Mouse (Mus musculus) testis, postnatal 10 days (tissue): ENCODE data around the gene Clec3a.

Experiments
- DNase-seq: peaks from one replicate; pipeline ENCODE4 v3.0.0; 2021; ENCODE audit warnings: low spot score

Gene Clec3a

DNA sequence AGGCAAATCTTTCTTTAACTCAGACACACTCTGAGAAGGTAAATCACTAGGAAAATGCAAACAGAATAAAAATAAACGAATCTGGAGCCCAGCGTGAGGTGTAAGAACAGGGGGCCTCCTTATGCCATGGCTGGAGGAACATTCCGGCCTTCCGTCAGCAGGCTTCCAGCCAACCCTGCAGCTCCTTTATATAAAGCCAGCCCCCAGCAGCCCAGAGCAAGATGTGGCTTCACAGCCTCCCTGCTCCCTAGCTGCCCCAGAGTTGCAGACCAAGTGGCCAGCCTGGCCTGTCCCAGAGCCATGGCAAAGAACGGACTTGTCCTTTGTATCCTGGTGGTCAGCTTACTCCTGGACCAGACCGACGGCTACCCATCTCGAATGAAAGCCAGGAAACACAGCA is at the start of gene Clec3a:
Clec3a (plus strand) TSS at position 301 of the 400 bp plus-strand sequence.
- DNase-seq: no peak

DNA sequence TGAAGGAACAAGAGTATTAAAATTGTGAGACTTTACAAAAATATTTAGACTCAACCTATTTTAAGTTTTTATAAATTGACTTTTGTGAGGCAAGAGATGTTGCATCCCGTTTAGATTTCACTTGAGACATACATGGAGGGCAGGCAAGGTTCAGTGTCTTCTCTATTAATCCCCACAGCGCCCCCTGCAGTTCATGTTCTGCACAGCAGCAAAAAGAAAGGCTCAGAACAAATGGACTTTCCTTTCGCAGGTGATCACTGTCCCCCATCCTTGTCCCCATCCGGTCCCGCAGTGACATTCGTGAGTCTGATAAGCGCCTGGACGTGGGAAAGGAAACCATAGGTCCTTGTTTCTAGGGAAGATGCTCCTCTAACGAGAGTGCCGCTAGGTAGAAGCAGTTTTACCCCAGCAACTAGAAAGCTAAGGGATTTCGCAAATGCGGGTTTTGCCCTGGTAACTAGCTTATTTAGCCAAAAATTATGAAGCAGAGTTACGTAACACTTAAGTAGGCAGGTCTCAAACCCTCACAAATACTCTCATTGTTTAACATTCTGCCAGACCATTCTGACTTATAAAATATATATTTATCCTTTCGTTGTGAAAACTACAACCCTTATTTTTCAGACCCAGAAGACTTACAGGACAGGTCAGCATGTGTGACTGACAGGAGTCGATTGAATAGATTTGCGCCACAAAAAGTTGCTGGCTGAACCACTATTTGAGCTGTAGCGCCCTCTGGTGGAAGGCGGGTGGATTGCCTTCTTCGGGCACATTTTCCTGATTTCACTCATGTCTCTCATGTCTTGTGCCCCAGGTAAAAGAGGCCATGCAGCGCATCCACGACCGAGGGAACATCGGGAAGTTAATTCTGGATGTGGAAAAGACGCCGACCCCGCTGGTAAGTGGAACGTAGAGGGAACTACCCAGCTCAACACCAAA is 48.6 kb upstream of the Clec3a start:
- peak; percentile 91 for DNase-seq

DNA sequence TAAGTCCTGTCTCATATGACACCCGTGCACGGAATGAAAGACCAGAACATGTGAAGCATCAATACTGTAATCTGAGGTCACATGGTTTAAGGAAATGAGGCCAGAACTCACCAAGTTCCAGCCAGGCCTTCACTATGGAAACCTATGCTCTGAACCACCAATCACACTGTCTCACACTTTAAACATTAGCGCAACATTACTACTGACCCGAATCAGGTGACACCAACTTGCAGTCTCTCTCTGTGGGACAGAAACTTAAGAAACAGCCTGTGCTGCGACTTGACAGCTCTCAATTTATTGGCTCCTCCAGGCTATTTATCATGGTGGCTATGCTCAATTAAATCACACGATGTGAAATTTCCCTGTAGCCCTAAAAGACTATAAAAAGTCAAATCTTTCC is 43.5 kb upstream of the Clec3a start:
- no peak for DNase-seq

DNA sequence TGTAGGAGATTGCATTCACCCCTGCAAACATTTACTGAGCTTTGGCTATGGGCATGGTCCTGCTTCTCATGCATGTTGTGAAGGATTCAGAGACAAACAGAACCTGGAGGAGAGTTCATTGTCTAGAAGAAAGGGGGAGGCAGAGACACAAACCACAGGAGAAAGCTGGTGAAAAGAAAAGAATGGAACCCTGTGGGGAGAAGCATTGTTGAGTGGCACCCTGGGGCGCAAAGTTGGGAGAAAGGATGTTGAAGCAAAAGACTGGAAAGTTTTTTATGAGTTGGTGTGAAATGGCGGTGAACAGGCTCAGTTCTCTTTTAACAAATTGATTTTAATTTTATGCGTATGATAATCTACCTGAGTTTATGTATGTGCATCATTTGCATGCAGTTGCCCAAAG is 33.7 kb upstream of the Clec3a start:
- DNase-seq: no peak

DNA sequence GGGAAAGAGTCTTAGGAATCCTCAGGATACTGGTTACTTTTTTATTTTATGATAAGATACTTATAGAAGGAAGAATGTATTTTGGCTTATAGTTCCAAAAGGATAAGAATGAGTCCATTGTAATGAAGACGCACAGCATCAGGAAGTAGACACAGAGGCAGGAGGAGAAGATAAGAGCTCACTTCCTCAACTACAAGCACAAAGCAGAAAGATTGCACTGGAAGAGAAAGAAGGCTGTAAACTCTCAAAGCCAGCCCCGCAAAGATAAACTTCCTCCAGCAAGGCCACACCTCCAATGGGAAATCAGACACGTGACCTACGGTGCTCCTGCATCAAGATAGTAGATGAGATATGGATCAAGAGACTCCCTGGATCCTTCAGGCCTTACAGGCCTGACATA is 30.4 kb upstream of the Clec3a start:
- DNase-seq: no peak

DNA sequence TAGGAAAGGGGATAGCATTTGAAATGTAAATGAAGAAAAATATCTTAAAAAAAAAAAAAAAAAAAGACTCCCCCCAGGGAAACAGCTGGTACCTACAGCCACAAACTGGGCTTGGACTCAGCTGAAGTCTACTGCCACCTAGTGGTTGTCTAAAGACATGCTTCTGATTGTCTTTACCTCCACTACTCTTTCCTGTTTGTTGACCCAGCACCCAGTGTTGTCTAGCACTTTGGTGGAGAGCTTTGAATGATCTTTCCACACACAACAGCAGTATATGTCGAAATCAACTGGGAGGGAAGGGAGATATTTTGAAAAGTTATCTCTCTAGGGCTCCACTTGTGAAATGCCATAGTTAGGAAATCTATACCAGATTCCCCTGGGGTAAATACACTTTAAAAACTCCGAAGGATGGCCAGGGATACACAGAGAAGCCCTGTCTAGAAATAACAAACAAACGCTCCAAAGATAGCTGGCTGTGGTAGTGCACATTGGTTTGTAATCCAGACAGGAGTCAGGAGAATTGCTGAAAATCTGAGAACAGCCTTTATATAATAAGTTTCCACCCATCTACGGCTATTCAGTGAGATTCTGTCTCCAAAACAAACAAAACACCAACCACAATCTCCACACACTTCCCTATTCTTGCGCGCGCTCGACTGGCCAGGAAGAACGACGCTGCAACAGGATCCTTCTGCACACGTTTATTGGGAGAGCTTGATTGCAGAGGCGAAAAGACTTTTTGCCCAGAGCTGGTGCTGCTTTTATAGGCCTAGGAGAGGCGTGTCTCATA is 27.2 kb upstream of the Clec3a start:
- no peak for DNase-seq

DNA sequence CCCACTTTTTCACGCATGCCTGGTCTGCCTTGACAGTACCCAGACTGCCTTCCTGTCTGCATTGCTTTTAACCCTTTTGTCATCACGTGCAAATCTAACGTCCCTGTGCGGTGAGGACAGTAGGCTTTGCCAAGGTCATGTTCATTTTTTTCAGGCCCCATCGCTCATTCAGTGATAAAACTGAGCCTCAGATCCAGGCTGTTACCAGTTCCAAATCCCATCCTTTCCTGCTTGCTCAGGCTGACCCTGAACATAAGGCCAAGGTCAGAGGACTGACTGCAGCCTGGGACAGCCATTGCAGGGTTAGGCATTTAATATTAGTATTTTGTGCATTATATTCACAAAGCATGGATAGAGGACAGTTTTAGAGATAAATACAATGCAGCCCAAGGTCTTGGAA is 19.6 kb upstream of the Clec3a start:
- DNase-seq: no peak

DNA sequence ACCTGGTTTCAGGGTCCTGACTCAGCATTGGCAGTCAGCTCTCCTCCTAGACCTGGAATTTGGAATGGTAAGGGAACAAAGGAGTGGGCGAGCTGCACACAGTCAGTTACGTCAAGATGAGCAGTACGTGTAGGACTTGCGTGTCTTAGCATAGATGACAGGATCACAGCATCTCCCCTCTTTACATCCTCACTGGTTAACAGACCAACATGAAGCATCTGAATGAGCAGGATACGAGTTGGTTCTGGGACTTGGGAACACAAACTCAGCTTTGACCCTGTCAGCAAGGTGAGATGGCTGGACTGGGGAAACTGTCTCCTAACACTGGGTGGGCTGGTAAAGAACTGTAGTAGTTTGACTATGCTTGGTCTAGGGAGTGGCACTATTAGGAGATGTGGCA is 18.6 kb upstream of the Clec3a start:
- no peak for DNase-seq

DNA sequence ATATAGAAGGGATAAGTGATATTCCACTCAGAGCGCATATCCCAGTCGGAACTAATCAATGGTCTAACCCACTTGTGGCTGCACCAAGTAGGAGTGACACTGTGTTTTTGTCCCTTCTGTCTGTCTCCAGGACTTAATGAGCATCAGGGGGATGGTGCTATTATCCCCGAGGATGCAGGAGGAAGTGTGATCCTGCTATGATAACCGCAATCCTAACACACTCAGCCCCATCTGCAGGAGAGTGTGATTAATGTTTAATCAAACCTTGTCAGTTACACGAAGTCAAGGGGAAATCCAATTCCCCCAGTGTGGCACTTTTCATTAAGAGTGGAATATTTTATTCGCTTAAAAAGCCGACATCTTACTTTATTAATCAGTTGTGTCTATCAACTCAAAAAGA is 16.2 kb upstream of the Clec3a start:
- DNase-seq: no peak

DNA sequence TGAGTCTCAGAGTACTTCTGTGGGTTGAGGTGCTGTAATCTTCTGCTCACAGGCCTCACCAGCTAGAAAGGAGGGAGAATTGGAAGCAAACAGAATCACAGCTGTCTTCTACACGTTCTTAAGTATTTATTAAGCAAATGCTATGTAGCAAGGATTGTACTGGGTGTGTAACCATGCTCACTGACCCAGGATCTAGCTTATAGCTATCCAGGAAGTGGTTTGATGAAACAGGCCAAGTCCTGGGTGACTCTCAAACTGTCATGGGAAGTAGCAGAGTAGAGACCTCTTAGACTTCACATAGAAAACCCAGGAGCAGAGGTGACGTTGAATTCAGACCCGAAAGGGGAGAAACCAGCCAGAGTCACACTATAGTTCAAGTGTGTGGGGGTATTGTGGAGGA is 6.5 kb upstream of the Clec3a start:
- DNase-seq: no peak

DNA sequence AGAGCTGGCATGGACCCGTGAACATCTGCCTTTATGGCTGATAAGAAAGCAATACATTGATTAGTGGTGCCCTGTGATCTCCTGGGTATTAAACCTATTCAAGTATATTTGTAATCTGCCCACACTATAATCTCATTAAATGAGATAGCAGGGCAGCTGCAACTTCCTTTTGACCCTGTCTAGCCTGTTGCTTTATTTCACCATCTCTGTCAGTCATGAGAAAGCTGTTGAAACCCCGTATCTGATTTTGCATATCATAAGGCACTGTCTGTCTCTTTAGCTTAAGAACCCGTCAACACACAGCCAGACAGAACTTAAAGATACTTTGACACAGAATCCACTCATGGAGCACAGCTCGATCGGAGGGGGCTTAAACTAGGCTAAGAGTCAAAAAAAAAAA is 600 bp downstream of the Clec3a start:
- no peak for DNase-seq

DNA sequence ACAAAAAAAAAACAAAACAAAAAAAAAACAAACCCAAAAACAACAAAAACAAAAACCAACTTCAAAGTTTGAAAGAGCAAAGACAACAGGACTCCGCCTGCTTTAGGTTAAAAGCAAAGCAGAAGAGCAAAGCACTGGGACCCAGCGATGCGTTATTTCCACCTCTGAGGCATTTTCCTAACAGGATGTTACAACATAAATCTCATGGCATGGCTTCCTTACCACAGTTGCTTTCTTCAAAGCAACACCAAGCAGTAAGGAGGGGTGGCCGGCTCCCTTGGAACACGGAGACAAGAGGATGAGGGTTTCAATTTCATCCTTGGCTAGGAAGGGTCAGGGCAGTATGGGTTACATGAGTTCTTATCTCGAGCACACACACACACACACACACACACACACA is 1.0 kb downstream of the Clec3a start:
- no peak for DNase-seq

DNA sequence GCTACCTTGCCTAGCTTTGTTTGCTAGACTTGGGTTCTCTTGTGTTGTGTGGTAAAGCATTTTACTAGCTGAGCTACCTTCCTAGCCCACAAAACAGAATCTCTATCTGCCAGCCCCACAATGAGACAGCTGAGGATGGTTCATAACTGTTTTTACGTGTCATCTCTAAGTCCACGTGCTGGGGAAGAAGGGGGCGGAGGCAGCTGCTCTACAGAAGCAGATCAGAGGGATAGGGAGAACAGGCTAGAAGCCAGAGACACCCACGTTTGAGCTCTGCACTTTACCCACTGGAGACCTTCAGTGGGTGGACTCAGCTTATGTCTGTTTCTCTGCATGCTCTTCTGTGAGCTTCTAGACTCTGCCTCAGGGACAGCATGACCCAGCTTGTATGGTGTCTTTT is 3.7 kb downstream of the Clec3a start:
- no peak for DNase-seq

DNA sequence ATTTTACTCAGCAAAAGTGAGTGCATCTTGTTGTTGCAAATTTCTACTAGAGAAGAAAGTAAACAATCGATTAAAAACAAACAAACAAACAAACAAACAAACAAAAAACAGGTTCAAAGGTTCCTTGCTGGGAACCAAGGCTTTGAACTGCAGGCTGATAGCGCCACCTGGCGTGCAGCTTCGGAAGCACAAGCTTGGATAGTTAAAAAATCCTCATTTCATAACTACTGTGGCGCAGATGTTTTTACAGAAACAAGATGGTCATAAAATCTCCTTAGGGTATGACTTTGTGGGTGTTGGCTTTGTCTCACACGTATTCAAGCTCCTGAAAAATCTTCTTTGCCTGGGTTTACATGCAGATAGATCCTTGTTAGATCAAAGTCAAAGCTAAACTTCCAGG is 20.4 kb downstream of the Clec3a start:
- peak; percentile 84 for DNase-seq

DNA sequence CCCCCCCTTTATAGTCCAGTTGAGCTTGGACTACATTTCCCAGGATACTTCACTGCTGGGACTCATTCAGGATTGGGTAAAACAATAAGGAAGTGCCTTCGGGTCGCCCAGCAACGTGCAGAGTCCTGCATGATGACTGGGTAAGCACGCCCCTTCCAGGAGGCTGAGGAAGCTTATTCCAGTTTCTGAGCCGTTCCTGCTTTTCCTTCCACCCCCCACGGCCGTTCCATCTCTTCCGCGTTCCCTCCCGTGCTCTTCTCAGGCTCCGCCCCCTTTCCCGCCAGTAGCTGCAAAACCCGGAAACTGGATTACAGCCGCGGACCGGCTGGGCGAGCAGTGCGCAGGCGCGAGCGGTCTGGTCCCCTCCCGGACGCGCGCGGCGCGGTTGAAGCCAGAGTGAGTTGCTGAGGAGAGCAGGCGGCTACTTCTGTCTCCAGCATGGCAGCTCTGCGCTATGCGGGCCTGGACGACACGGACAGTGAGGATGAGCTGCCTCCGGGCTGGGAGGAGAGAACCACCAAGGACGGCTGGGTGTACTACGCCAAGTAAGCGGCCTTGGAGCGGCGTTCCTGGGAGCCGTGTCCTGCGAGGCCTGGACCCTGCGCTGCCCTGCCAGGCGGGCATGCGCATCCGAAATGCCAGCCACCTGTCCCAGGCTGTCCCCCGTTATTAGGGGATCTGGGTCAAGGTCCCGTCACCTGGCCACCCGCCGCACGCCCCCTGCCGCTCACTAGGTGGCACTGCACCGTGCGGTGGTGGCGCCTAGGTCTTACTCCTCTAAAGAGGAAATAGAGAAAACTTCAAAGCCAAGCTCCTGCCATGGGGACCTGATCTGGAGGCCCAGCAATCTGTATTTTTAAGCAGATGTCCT is 21.7 kb downstream of the Clec3a start, which contains the start of gene Wwox:
Wwox (plus strand) TSS at position 322 of the 871 bp plus-strand sequence.
- DNase-seq: peak; percentile 100

DNA sequence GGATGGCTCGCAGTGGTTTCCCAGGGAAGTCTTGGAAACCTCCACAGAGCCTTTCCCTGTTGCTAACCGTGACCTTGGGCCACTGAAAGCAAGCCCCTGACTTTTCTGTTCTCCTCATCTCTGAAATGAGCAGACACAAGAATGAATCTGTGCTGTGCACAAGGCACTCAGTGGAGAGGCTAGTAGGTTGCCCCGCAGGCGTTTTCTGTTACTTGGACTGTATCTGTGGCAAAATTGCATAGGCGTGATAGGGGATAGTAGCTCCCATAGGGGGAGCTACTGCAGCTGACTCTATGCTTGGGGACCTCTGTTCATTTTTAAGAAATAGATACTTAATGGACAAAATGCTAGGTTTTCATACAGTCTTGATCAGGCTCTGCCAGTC is 22.3 kb downstream of the Clec3a start:
- DNase-seq: no peak

DNA sequence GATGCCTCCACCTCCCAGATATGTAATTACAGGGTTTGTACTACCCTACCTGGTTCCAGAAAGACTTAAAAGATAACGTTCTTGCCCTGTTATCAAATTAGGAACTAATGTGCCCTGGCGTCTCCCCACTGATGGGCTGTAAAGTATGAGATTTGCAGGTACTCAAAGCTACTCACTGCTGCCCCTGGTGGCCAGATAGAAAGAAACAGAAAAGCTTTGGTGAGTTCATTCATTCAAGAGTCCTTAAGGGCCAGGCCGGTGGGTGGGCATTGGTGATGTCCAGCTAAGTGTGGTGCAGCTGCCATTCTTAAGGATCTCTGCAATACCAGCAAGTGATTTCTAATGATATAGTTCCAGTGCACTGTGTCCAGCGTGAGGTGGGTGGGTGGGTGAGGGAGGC is 23.7 kb downstream of the Clec3a start:
- DNase-seq: peak; percentile 70

DNA sequence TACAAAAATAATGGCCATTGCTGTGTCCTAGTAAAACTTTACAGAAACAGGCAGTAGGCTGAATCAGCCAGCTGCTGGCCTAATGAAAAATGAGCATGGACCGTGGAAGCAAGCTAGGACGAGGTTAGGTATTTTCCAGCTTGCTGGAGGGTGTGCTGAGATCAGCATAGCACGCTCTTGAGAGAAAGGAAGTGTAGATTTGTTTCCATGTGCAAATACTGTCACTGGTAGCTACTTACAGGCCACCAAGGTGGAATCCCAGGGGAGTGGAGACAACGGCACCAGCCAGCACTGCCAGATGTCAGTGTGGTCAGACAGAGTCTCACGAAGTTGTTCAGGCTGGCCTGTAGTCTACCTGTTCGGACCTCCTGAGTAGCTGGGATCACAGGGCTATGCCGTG is 29.0 kb downstream of the Clec3a start:
- DNase-seq: no peak

DNA sequence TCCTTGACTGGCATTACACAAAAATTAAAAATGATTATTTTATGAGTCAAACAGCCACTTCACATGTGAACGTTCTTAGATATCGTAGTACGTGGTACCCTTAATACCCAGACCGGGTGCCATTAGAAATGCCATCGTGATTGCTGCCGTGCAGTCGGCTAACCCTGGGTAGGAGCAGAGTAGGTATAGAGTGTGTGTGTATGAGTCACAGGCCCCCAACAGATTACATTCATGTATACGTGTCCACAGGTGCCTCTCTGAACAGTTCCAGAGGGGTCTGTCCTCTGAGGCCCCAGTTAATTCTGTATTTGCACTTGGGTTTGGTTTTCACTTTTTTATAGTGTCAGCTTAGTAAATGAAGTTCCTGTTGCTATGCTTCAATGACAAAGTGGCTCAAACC is 34.4 kb downstream of the Clec3a start:
- no peak for DNase-seq

DNA sequence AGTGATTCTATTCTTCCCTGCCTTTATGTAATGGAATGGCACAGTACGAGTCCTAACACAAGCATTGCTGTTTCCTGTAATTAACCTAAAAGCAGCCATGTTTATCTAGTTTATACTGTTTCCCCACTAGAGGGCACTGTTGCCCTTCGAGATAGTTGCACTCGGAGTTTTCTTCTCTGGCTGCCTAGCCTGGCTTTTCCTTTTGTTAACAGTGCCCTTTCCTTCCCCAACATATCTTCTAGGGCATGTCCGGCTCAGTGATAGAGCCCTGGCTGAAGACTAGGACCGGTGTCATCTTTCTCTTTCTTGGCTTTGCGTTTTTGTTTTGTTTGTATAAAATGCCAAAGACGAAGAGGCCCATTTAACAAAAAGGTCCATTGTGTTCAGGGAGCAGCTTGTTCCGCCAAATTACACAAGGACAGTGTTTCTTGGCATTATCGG is 34.9 kb downstream of the Clec3a start:
- DNase-seq: peak; percentile 72

DNA sequence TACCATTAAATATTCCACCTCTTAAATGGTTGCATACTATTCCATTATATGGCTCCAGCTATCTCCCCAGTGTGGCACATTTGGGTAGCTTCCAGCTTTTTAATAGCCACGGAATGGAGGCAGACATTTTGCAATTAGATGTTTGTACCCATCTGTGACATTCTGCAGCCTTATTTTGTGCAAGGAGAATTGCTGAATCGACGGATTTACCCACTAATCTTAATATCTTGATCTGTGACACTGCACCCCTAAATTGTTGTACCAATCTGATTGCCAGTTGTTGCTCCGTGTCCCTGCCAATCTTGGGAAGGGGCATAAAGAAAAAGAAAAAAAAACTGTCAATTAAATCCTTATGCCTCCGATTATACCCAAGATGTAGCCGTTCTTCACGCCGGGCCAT is 37.4 kb downstream of the Clec3a start:
- no peak for DNase-seq

DNA sequence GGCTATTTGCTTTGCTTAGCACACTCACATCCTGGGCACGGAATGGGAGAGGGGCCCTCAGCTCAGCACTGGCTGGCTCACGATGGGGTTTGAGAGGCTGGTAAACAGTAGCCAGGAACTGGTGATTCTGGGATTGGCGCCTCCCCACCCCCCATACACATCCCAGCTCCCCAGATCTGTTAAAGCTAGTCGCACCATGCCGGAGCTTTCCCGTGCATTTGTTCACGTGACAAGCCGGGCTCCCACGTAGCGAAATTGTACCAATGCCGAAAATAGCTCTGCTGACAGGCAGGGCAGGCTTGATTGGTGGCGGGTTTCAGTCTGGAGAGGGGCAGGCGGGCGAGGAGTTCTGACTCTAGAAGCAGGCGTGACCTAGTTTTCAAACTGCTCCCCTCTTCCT is 38.1 kb downstream of the Clec3a start:
- no peak for DNase-seq
